Mouse (Mus musculus) midbrain, postnatal 0 days (tissue): ENCODE measurements around the gene Ankrd13b. TPM values are rescaled to one million over a fixed set of nuclear protein-coding genes. Genes with fewer than 3 reads are reported as not detected.

ENCODE experiments used
- ATAC-seq: fragments of 200-750 bp; cut with Nextera tagmentation; 2 replicates; pipeline ENCODE4 v1.8.0; 2017; ENCODE audit warnings: moderate number of reproducible peaks, mild to moderate bottlenecking, moderate TSS enrichment, moderate library complexity; ENCODE audit not compliant: low FRiP score
- DNase-seq: peaks from one replicate; pipeline ENCODE4 v3.0.0-alpha.2; 2015; ENCODE audit warnings: low spot score
- H3K27ac ChIP-seq: fragments of 300-500 bp; sonication (generic); 2 replicates; pipeline ENCODE4 v1.5.1; 2014; ENCODE audit warnings: low read depth, mild to moderate bottlenecking, low read length, mixed read lengths
- H3K27me3 ChIP-seq: fragments of 300-500 bp; sonication (generic); 2 replicates; pipeline ENCODE4 v1.6.1; 2014; ENCODE audit warnings: low read length, control low read depth, mixed read lengths; ENCODE audit not compliant: insufficient read depth
- H3K36me3 ChIP-seq: fragments of 300-500 bp; sonication (generic); 2 replicates; pipeline ENCODE4 v1.6.1; 2014; ENCODE audit warnings: low read length, control low read depth, mixed read lengths; ENCODE audit not compliant: insufficient read depth
- H3K4me1 ChIP-seq: fragments of 300-500 bp; sonication (generic); 2 replicates; pipeline ENCODE4 v1.6.1; 2014; ENCODE audit warnings: mild to moderate bottlenecking, control low read depth, antibody characterized with exemption, low read length, mixed read lengths; ENCODE audit not compliant: insufficient read depth
- H3K4me2 ChIP-seq: fragments of 300-500 bp; sonication (generic); 2 replicates; pipeline ENCODE4 v1.6.1; 2014; ENCODE audit warnings: low read depth, mild to moderate bottlenecking, low read length, mixed read lengths; ENCODE audit not compliant: poor library complexity, severe bottlenecking
- H3K4me3 ChIP-seq: fragments of 300-500 bp; sonication (generic); 2 replicates; pipeline ENCODE4 v1.5.1; 2014; ENCODE audit warnings: low read depth, mild to moderate bottlenecking, low read length, moderate library complexity
- H3K9ac ChIP-seq: fragments of 300-500 bp; sonication (generic); replicated peaks from 2 replicates; pipeline ENCODE4 v1.6.1; 2014; ENCODE audit warnings: mild to moderate bottlenecking, low read length, moderate library complexity, mixed read lengths; ENCODE audit not compliant: poor library complexity, severe bottlenecking
- H3K9me3 ChIP-seq: fragments of 300-500 bp; sonication (generic); 2 replicates; pipeline ENCODE4 v1.6.1; 2016; ENCODE audit warnings: low read length, control low read depth
- CTCF ChIP-seq: IDR thresholded peaks from 2 replicates; pipeline ENCODE4 v1.5.1; 2016; ENCODE audit warnings: antibody characterized with exemption, mild to moderate bottlenecking
- WGBS: fragments of 180-500 bp; shearing (Covaris S2); extraction: QIAGEN DNeasy Blood & Tissue Kit; methylation state at CpG from one replicate; pipeline ENCODE4 v1.1.7; 2014; 5-methylcytosine and 5-hydroxymethylcytosine counted together
- polyA plus RNA-seq: library from polyadenylated mRNA; unstranded; fragments of >200 nt; fragmentation: Nextera tagmentation; extraction: Ambion mirVana; gene quantifications from 2 replicates; pipeline ENCODE4 v1.2.1, GENCODE M21; 2015
- total RNA-seq: library from RNA; depleted of rRNA; stranded (reverse); fragments of >200 nt; gene quantifications from 2 replicates; pipeline ENCODE4 v1.2.3, GENCODE M21; 2014

Gene Ankrd13b
- total and polyA plus RNA-seq, 2 experiments from 2014 or later: 43.6 to 75.5 TPM

GRCm38 (mm10) chr11:77491502-77492291 lies 2.2 kb upstream of the Ankrd13b start:
- ATAC-seq (peak; percentile 48), DNase-seq (peak; percentile 72)
- peak overlapping the region; percentile 86 for H3K4me2 ChIP-seq
- TF ChIP-seq CTCF: no peak
- peak overlapping the region; percentile 47 for H3K9ac ChIP-seq
- no peaks in the 10 kb centered on the region for H3K9me3 ChIP-seq
- peak overlapping the region; percentile 89 for H3K27ac ChIP-seq
- under 1% methylated on average over 23 of the region's 23 CpGs for WGBS
- peak overlapping the region; percentile 96 for H3K4me3 ChIP-seq
- H3K36me3 ChIP-seq: no peaks in the 10 kb centered on the region
- H3K4me1 ChIP-seq: peaks cover 29% of the 10 kb centered on the region; the same call in 1 of the 2 replicates
- no peaks in the 10 kb centered on the region for H3K27me3 ChIP-seq

GRCm38 (mm10) chr11:77491123-77491501 lies 1.6 kb upstream of the Ankrd13b start:
- Histone ChIP-seq H3K9ac (peak overlapping the region; percentile 95), H3K36me3 (no peaks in the 10 kb centered on the region), H3K4me2 (peak overlapping the region; percentile 86), H3K4me3 (peak overlapping the region; percentile 96), H3K9me3 (no peaks in the 10 kb centered on the region), H3K27ac (peak overlapping the region; percentile 89), H3K27me3 (no peaks in the 10 kb centered on the region), H3K4me1 (peaks cover 35% of the 10 kb centered on the region; the same call in 1 of the 2 replicates)
- WGBS: 0% methylated on average over 13 of the region's 13 CpGs
- ATAC-seq: peak; percentile 72
- peak; percentile 95 for DNase-seq
- peak; percentile 99 for TF ChIP-seq CTCF

GRCm38 (mm10) chr11:77490451-77490850 lies 973 bp upstream of the Ankrd13b start:
- H3K27ac ChIP-seq: peak overlapping the region; percentile 89
- H3K9ac ChIP-seq: peak overlapping the region; percentile 95
- H3K36me3 ChIP-seq: no peaks in the 10 kb centered on the region
- no peaks in the 10 kb centered on the region for H3K9me3 ChIP-seq
- 59% methylated on average over 6 of the region's 6 CpGs for WGBS
- H3K27me3 ChIP-seq: no peaks in the 10 kb centered on the region
- ATAC-seq: no peak
- TF ChIP-seq CTCF: no peak
- DNase-seq: no peak
- H3K4me2 ChIP-seq: peak overlapping the region; percentile 86
- peaks cover 40% of the 10 kb centered on the region; the same call in 1 of the 2 replicates for H3K4me1 ChIP-seq
- H3K4me3 ChIP-seq: peak overlapping the region; percentile 90

GRCm38 (mm10) chr11:77488771-77489581 lies 502 bp downstream of the Ankrd13b start:
- Histone ChIP-seq H3K27ac (peak overlapping the region; percentile 89), H3K4me2 (peak overlapping the region; percentile 86), H3K36me3 (no peaks in the 10 kb centered on the region), H3K4me3 (peak overlapping the region; percentile 90), H3K9me3 (no peaks in the 10 kb centered on the region), H3K27me3 (no peaks in the 10 kb centered on the region), H3K9ac (peak overlapping the region; percentile 95), H3K4me1 (peaks cover 33% of the 10 kb centered on the region; the same call in 1 of the 2 replicates)
- ATAC-seq (0 out of 2 replicates have a peak, but pooled peaks have one; percentile 0), DNase-seq (no peak)
- TF ChIP-seq CTCF: no peak
- 2% methylated on average over 40 of the region's 55 CpGs for WGBS

- H3K4me2 ChIP-seq: peak overlapping the region; percentile 86
- no peaks in the 10 kb centered on the region for H3K9me3 ChIP-seq
- peaks cover 33% of the 10 kb centered on the region; the same call in 1 of the 2 replicates for H3K4me1 ChIP-seq
- peak overlapping the region; percentile 32; the same call in 1 of the 2 replicates for H3K27ac ChIP-seq
- WGBS: 38% methylated on average over 5 of the region's 5 CpGs
- ATAC-seq: no peak
- H3K36me3 ChIP-seq: no peaks in the 10 kb centered on the region
- H3K9ac ChIP-seq: peak overlapping the region; percentile 30; the same call in 1 of the 2 replicates
- DNase-seq: peak; percentile 86
- peak; percentile 38; the same call in 1 of the 2 replicates for TF ChIP-seq CTCF
- peak overlapping the region; percentile 14; the same call in 1 of the 2 replicates for H3K4me3 ChIP-seq
- H3K27me3 ChIP-seq: no peaks in the 10 kb centered on the region
Measured at GRCm38 (mm10) chr11:77486798-77487197, 2.7 kb downstream of the Ankrd13b start.
